Mouse (Mus musculus) liver, adult 2 months (tissue): ENCODE measurements around the gene Mfsd4b5. TPM values are rescaled to one million over a fixed set of nuclear protein-coding genes. Genes with fewer than 3 reads are reported as not detected.
"Not testable (repeated sequence)": the region's sequence is repeated elsewhere in the genome, so short reads cannot be mapped to it uniquely, and the experiment has no call there.

ENCODE experiments used
- DNase-seq: peaks from one replicate; pipeline ENCODE4 v3.0.0-alpha.2; 2011; ENCODE audit warnings: low read depth, low spot score; ENCODE audit errors: extremely low read depth
- H3K27ac ChIP-seq: fragments of 200-500 bp; replicated peaks from 2 replicates; pipeline ENCODE4 v1.5.1; 2012; ENCODE audit warnings: low read depth, mild to moderate bottlenecking, control low read depth, inconsistent platforms, low read length; ENCODE audit not compliant: insufficient read depth
- H3K27me3 ChIP-seq: fragments of 200-500 bp; 2 replicates; pipeline ENCODE4 v1.6.1; 2012; ENCODE audit warnings: mild to moderate bottlenecking, moderate library complexity, low read length, inconsistent platforms; ENCODE audit not compliant: control insufficient read depth, insufficient read depth
- H3K36me3 ChIP-seq: fragments of 200-500 bp; 2 replicates; pipeline ENCODE4 v1.6.1; 2012; ENCODE audit warnings: low read length, inconsistent platforms; ENCODE audit not compliant: control insufficient read depth, insufficient read depth
- H3K4me1 ChIP-seq: fragments of 200-500 bp; 2 replicates; pipeline ENCODE4 v1.6.1; 2011; ENCODE audit warnings: low read length; ENCODE audit not compliant: control insufficient read depth, insufficient read depth
- H3K4me3 ChIP-seq: fragments of 200-500 bp; 2 replicates; pipeline ENCODE4 v1.5.1; 2011; ENCODE audit warnings: low read depth, mild to moderate bottlenecking, control low read depth, low read length, moderate library complexity; ENCODE audit not compliant: insufficient read depth
- H3K79me2 ChIP-seq: fragments of 200-500 bp; 2 replicates; pipeline ENCODE4 v1.6.1; 2012; ENCODE audit warnings: inconsistent platforms, mild to moderate bottlenecking, low read length, moderate library complexity; ENCODE audit not compliant: control insufficient read depth, insufficient read depth
- H3K9ac ChIP-seq: fragments of 200-500 bp; 2 replicates; pipeline ENCODE4 v1.6.1; 2012; ENCODE audit warnings: low read depth, mild to moderate bottlenecking, control low read depth, inconsistent platforms, low read length
- CTCF ChIP-seq: fragments of 200-500 bp; IDR thresholded peaks from 2 replicates; pipeline ENCODE4 v1.5.1; 2011; ENCODE audit warnings: low read depth, low read length, control low read depth
- POLR2A ChIP-seq: fragments of 200-500 bp; IDR thresholded peaks from 2 replicates; pipeline ENCODE4 v1.6.1; 2011; ENCODE audit warnings: low read length, control low read depth; ENCODE audit not compliant: insufficient read depth; ENCODE audit errors: extremely low read depth
- whole genome bisulfite sequencing: fragments of 180-500 bp; shearing (Covaris S2); methylation state at CpG from one replicate; pipeline ENCODE4 v1.1.7; 2018; 5-methylcytosine and 5-hydroxymethylcytosine counted together
- polyA plus RNA-seq: library from polyadenylated mRNA; depleted of rRNA; stranded (reverse); fragments of >200 nt; gene quantifications from 2 replicates; pipeline ENCODE4 v1.2.3, GENCODE M21; 2012
- total RNA-seq: library from RNA; depleted of rRNA; stranded (reverse); fragments of >200 nt; gene quantifications from 2 replicates; pipeline ENCODE4 v1.2.3, GENCODE M21; 2014

The Mfsd4b5 gene
- total and polyA plus RNA-seq, 2 experiments: 0.62 to 1.1 TPM

DNA sequence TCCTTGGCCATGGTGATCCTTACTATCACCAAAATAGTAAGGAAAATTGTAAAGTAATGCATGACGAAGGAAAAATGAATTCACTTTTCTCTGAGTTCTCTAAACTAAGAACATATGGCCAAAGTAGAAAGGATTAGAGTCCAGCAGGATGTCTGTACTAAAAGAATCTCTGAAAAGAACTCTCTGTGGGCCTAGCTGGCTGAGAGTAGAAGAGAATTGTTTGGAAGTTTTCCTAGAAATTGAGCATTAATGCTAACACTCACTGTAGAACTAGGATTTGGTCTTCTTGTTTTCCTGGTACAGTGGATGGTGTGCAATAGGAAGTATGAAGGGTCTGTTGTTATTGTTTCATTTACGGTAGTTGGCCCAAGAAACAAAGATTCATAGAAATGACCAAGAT lies 31.3 kb downstream of the Mfsd4b5 start:
- H3K36me3 ChIP-seq: peaks cover 1% of the 10 kb centered on the region; the same call in 1 of the 2 replicates
- 88% methylated on average over 2 of the region's 2 CpGs for whole genome bisulfite sequencing
- H3K27ac ChIP-seq: no peak overlapping the region

DNA sequence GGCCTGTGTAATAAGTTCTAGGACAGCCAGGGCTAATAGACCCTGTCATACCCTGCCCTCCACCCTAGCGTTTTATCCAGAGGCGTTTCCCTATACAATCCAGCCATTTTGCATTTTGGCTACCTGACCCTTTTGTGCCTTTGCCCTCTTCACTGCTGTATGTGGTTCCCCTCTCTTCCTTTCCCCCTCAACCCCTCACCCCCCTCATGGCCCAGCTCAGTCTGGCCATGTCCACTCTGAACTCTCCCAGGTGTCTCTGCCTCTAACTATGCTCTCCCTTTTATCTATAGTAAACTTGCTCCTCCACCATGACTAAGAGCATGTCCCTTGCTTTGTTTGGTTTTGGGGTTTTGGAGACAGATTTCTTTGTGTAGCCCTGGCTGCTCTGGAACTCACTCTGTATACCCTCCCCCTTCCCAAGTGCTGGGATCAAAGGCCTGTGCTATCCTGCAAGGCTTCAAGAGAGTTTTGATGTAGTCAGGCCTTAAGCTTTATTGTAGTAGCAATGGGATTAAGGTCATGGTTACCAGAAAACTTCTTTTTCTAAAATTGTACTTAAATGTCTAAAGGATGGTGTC lies 37.0 kb downstream of the Mfsd4b5 start:
- 98% methylated on average over 2 of the region's 2 CpGs for WGBS
- Histone ChIP-seq H3K9ac (no peak overlapping the region), H3K4me3 (no peak overlapping the region), H3K79me2 (no peaks in the 10 kb centered on the region), H3K27ac (no peak overlapping the region), H3K36me3 (peaks cover 24% of the 10 kb centered on the region), H3K4me1 (no peaks in the 10 kb centered on the region), H3K27me3 (no peaks in the 10 kb centered on the region)
- TF ChIP-seq POLR2A: no peak
- no peak for TF ChIP-seq CTCF
- no peak for DNase-seq

More for the DNA sequence above, 31.3 kb downstream of the Mfsd4b5 start:
- TF ChIP-seq CTCF: no peak
- no peak for TF ChIP-seq POLR2A
- Histone ChIP-seq H3K4me1 (peaks cover 20% of the 10 kb centered on the region), H3K4me3 (no peak overlapping the region), H3K27me3 (no peaks in the 10 kb centered on the region), H3K79me2 (no peaks in the 10 kb centered on the region), H3K9ac (no peak overlapping the region)
- DNase-seq: no peak

DNA sequence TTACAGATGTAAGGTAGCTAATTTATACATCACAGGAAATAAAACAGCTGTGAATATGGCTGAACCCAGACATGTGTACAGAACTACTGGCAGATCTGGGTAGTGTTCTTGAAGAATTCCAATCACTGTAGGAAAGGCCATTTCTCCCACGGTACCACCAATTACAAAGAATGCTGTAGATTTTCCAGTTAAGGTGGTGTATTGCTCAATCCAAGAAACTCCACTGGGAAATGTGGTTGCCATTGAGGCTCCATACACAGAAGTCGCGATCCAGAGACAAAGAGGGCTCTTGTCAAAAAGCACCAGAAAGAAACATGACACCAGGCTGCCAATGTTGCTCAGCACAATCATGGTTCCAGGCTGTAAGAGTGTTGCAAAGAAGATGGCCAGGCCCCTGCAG lies 39.3 kb downstream of the Mfsd4b5 start:
- WGBS: 96% methylated on average over 3 of the region's 3 CpGs
- H3K4me3 ChIP-seq, H3K9ac ChIP-seq, H3K4me1 ChIP-seq, H3K79me2 ChIP-seq, DNase-seq, H3K27ac ChIP-seq, H3K27me3 ChIP-seq: not testable (repeated sequence)
- H3K36me3 ChIP-seq: peaks cover 24% of the 10 kb centered on the region

DNA sequence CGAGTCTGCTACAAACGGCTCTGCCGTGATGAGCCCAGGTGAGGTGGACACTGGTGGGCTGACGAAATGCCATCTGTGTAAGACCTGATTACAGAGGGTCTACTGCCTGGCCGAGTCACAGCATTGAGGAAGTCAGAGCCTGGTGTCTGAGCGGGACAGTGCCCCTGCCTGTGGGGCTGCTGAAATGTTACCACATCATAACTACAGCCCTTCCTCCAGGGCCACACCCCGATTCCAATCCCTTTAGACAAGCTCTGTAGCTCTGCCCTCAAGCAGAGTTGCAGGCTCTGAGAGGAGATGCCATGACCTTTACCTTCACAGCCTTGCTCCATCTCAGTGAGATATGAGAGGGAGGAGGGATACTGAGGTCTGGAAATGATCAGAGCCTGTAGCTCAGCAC lies 49.9 kb downstream of the Mfsd4b5 start:
- H3K79me2 ChIP-seq: no peaks in the 10 kb centered on the region
- DNase-seq: no peak
- no peaks in the 10 kb centered on the region for H3K4me1 ChIP-seq
- H3K27me3 ChIP-seq: no peaks in the 10 kb centered on the region
- 74% methylated on average over 7 of the region's 7 CpGs for WGBS
- no peak overlapping the region for H3K9ac ChIP-seq
- H3K27ac ChIP-seq: no peak overlapping the region
- H3K36me3 ChIP-seq: peaks cover 2% of the 10 kb centered on the region; the same call in 1 of the 2 replicates
- TF ChIP-seq CTCF (no peak), POLR2A (no peak)
- H3K4me3 ChIP-seq: no peak overlapping the region

DNA sequence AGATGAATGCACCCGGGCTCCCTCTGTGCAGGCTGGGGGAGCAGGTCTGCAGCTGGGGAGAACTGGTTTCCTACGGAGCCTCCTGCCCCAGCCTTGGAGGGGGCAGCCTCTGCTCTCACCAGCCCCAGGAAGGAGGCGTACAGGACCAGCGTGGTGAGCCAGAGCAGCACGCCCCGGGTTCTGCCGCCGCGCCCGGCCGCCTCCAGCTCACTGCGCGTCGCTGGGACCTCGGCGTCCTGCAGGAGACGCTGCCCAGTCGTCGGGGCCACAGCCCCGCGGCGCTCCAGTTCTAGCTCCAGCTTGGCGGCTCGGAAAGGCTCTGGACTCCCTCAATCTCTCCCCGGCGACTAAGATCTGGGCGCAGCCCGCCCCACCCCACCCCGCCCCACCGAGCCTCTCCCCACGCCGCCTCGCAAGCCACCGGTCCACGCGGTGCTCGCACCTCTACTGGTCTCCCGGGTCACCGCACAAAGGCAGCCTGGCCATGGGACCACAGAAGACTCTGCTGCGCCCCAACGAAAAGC lies 59.8 kb downstream of the Mfsd4b5 start, which contains the start of gene Mfsd4b2:
Mfsd4b2 (minus strand) TSS at position 308 of the 524 bp plus-strand sequence.
- TF ChIP-seq POLR2A: no peak
- TF ChIP-seq CTCF: no peak
- no peak within 1 kb of the TSS for H3K4me3 ChIP-seq
- DNase-seq: no peak

DNA sequence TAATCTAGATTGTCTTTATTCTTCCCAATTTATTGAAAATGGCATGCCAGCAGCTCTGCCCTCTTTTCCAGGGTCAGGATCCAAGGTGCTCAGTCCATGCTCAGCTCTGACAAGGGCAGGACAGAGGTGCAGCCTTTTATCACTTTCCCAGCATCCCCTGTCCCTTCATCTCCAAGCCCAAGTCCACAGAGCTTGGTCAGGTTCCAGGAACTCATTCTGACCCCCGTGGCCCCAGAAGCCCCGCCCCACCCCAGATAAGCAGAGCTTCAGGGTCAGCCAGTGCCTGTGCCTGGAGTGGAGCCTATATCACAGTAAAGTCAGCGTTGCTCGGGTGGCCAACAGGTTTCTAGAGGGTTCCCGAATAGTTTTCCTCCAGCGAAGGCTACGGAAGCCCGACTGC lies 61.9 kb downstream of the Mfsd4b5 start:
- WGBS: 34% methylated on average over 8 of the region's 8 CpGs
- not testable (repeated sequence) for H3K9ac ChIP-seq, H3K4me3 ChIP-seq, H3K27me3 ChIP-seq, H3K36me3 ChIP-seq, H3K79me2 ChIP-seq, H3K27ac ChIP-seq, H3K4me1 ChIP-seq
- peak; percentile 37 for DNase-seq

More for the DNA sequence above, 59.8 kb downstream of the Mfsd4b5 start, which contains the start of gene Mfsd4b2:
- Histone ChIP-seq H3K36me3 (no peaks in the 10 kb centered on the region), H3K4me1 (no peaks in the 10 kb centered on the region; the same call in 1 of the 2 replicates), H3K27ac (no peak within 1 kb of the TSS), H3K9ac (no peak within 1 kb of the TSS), H3K79me2 (no peaks in the 10 kb centered on the region), H3K27me3 (peaks cover 3% of the 10 kb centered on the region; the same call in 1 of the 2 replicates)
- WGBS: 4% methylated on average over 41 of the region's 41 CpGs
